Mouse (Mus musculus): Measurements from ENCODE around the gene Gm3045. TPM values are rescaled to one million over a fixed set of nuclear protein-coding genes. Genes with fewer than 3 reads are reported as not detected.

Gm3045 gene
- polyA plus RNA-seq (2014; fragmentation: Illumina TruSeq; extraction: RNeasy Lipid Tissue Mini Kit (QIAGEN cat#74804)), result not detected

DNA sequence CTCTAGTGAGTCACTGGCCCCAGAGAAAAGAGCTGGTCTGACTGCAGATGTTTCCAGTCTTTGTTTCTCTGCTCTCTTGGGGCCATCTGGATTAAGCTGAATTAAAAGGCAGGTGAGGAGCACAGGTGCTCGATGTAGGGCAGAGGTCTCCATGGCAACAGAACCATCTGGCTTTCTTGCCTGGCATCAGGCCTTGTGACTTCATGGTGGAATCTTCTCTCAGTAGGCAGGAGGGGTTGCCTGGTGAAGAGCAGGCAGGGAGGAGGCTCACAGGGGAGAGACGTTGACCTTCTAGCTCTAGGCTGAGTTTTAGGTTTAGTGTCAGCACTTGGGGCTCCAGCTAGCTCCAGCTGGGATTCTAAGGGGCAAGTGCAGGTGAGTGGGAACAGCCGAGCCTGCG is at the start of gene Gm3045:
Gene Gm3045, plus strand, starts transcription at position 230 of the 400 bp plus-strand sequence.

DNA sequence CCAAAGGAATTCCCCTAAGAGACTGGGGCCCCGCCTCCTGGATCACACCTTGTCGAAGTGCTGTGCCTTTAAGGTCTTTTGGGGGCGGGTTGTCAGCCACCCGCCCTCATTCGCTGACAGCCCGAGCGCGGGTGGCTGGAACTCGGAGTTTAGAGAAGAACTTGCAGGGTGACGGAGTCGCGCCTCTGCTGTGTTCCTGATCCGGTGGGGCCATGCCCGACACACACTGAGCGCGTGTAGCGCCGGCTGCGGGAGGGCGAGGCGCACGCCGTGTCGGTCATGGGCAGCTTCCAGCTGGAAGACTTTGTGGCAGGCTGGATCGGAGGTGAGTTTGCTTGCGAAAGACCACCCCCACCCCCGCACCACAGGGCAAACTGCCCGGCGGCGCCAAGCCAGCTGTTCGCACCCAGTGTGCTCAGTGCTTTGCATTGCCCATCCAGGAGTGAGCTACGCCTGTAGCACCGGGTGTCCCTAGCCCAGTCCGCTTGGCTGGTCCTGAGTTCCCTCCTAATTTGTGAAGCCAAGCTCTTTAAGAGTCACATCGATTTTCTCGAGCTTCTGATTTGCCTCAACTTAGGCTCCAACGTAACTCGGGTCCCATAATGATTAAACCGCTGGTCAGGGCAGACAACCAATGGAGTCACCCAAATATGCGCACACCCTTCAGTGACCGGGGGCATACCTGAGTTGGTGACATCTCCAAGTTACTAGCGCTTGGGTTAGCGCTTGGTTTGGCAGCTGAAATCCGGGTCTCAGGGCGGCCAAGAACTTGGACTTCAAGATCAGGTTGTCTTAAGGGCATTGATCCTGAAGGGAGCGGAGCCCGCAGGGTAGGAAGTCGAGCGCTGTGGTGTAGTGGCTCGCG is 12.0 kb downstream of the Gm3045 start, which contains the start of gene Slc25a48:
Gene Slc25a48, plus strand, starts transcription at position 145 of the 865 bp plus-strand sequence.

DNA sequence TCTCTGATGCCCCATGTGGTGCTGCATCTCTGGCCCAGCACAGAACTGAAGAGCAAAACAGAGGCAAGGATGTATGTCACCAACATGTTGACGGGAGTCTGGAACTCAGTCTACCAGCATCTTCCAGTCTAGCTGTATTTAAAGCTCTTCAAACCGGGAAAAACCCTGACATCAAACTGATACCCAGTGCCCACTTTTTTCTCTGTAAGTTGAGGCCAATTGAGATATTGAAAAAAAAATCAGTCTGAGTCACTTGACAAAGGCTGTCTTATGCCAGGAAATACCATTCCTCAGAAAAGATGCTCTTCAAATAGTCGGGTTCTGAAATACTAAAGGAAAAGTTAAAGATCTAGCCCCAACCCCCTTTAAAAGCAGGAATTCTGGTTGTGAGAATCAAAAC is 55.8 kb downstream of the Gm3045 start, which contains the start of gene Il9:
Gene Il9, minus strand, starts transcription at position 101 of the 400 bp plus-strand sequence.

Other genes with a start within 250 kb of the Gm3045 start
- 1.0 TPM for gene Tifab, start 247.7 kb upstream of the Gm3045 start, polyA plus RNA-seq (2014; fragmentation: Illumina TruSeq; extraction: RNeasy Lipid Tissue Mini Kit (QIAGEN cat#74804))
- not detected for gene Neurog1, start 174.4 kb upstream of the Gm3045 start, polyA plus RNA-seq (2014; fragmentation: Illumina TruSeq; extraction: RNeasy Lipid Tissue Mini Kit (QIAGEN cat#74804))
- 48.8 TPM for gene Cxcl14, start 130.0 kb upstream of the Gm3045 start, polyA plus RNA-seq (2014; fragmentation: Illumina TruSeq; extraction: RNeasy Lipid Tissue Mini Kit (QIAGEN cat#74804))
- 0.80 TPM for gene Slc25a48, start 11.8 kb downstream of the Gm3045 start, polyA plus RNA-seq (2014; fragmentation: Illumina TruSeq; extraction: RNeasy Lipid Tissue Mini Kit (QIAGEN cat#74804))
- gene Il9, start 55.7 kb downstream of the Gm3045 start, polyA plus RNA-seq (2014; fragmentation: Illumina TruSeq; extraction: RNeasy Lipid Tissue Mini Kit (QIAGEN cat#74804)), result not detected
- 2.2 TPM for gene Fbxl21, start 95.9 kb downstream of the Gm3045 start, polyA plus RNA-seq (2014; fragmentation: Illumina TruSeq; extraction: RNeasy Lipid Tissue Mini Kit (QIAGEN cat#74804))
- not detected for gene Lect2, start 121.9 kb downstream of the Gm3045 start, polyA plus RNA-seq (2014; fragmentation: Illumina TruSeq; extraction: RNeasy Lipid Tissue Mini Kit (QIAGEN cat#74804))
- 20.3 TPM for gene Tgfbi, start 182.9 kb downstream of the Gm3045 start, polyA plus RNA-seq (2014; fragmentation: Illumina TruSeq; extraction: RNeasy Lipid Tissue Mini Kit (QIAGEN cat#74804))

Data from ovary, adult 10 weeks (tissue).